Mouse (Mus musculus) midbrain, embryonic 12.5 days (tissue): ENCODE results near the gene Cryzl2. TPM values are rescaled to one million over a fixed set of nuclear protein-coding genes. Genes with fewer than 3 reads are reported as not detected.

Source experiments
- ATAC-seq: fragments of 200-750 bp; cut with Nextera tagmentation; 2 replicates; pipeline ENCODE4 v1.8.0; 2017; ENCODE audit warnings: low read depth, moderate TSS enrichment, moderate library complexity; ENCODE audit not compliant: low FRiP score
- H3K27ac ChIP-seq: fragments of 300-500 bp; sonication (generic); replicated peaks from 2 replicates; pipeline ENCODE4 v1.5.1; 2016; ENCODE audit warnings: mild to moderate bottlenecking
- H3K27me3 ChIP-seq: fragments of 300-500 bp; sonication (generic); 2 replicates; pipeline ENCODE4 v1.6.1; 2016; ENCODE audit warnings: mild to moderate bottlenecking
- H3K36me3 ChIP-seq: fragments of 300-500 bp; sonication (generic); 2 replicates; pipeline ENCODE4 v1.6.1; 2016
- H3K4me1 ChIP-seq: fragments of 300-500 bp; sonication (generic); 2 replicates; pipeline ENCODE4 v1.6.1; 2016
- H3K4me2 ChIP-seq: fragments of 300-500 bp; sonication (generic); replicated peaks from 2 replicates; pipeline ENCODE4 v1.6.1; 2016; ENCODE audit warnings: mild to moderate bottlenecking, moderate library complexity
- H3K4me3 ChIP-seq: fragments of 300-500 bp; sonication (generic); 2 replicates; pipeline ENCODE4 v1.5.1; 2016; ENCODE audit warnings: mild to moderate bottlenecking
- H3K9ac ChIP-seq: fragments of 300-500 bp; sonication (generic); replicated peaks from 2 replicates; pipeline ENCODE4 v1.6.1; 2016; ENCODE audit warnings: mild to moderate bottlenecking, moderate library complexity
- H3K9me3 ChIP-seq: fragments of 300-500 bp; sonication (generic); 2 replicates; pipeline ENCODE4 v1.6.1; 2016; ENCODE audit warnings: mild to moderate bottlenecking
- WGBS: fragments of 180-500 bp; shearing (Covaris S2); methylation state at CpG from one replicate; pipeline ENCODE4 v1.1.7; 2016; 5-methylcytosine and 5-hydroxymethylcytosine counted together
- polyA plus RNA-seq: library from polyadenylated mRNA; unstranded; fragments of >200 nt; fragmentation: Nextera tagmentation; extraction: Ambion mirVana; gene quantifications from 2 replicates; pipeline ENCODE4 v1.2.1, GENCODE M21; 2016

The Cryzl2 gene
- 7.5 and 8.2 TPM in 2 replicates for polyA plus RNA-seq

DNA sequence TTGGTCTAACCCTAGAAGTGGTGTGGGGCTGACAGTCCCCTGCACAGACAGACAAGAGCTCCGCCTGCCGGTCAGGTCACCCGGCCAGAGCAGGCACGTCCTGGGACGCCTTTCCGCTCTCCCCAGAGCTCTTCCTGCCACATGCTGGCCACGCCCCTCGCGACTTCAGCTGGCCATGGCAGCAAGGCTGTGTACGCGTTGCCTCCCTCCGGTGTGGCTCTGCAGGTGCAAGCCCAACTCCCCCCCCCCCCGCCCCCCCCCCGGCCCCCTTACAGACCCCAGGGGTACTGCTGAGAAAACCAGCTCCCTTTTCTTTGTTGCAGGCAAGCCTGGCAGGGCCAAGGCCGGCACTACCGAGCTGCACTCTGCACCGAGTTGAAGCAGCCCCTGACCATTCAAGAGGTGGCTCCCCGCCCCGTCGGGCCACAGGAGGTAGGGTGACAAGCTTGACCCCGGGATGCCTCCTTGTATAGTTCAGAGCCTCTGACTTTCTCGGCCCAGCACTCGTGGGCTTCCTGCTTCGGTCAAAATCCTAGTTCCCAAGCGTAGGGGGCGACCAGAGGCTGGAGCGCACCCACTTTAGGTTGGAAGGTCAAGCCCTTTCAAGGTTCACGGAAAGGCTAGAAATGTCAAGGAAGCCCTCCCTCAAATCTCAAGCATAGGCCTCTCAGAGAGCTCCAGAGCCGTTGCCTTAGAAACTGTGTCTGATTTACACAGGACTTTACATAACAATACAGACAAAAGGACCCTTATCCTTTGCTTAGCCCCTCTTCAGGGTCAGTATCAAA lies at the start of gene Cryzl2:
Gene Cryzl2 (plus strand): TSS at position 157 of the 788 bp plus-strand sequence.
- ATAC-seq, result peak; percentile 84

DNA sequence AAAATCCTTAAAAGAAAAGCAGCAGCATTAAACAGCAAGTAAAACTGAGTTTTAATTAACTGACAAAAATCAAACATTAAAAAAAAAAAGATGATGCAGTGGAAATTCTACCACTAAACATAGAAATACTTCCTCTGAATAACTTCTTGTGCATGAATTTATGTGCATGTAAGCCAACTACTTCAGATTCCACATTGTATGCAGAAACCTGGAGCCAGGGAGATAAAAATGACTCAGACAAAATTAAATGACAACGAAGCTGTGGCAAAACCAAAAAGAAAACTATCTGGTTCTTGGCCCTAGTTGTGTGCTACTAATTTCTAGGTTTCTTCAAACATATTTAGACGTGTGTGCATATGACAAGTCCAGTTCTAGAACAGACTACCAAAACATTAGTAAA lies 48.7 kb upstream of the Cryzl2 start:
- H3K4me2 ChIP-seq, result peak overlapping the region; percentile 70
- no peaks in the 10 kb centered on the region for H3K27me3 ChIP-seq
- 88% methylated on average over 2 of the region's 2 CpGs for WGBS
- no peak overlapping the region for H3K27ac ChIP-seq
- H3K9me3 ChIP-seq, result no peaks in the 10 kb centered on the region
- peaks cover 19% of the 10 kb centered on the region for H3K4me1 ChIP-seq
- no peak overlapping the region for H3K4me3 ChIP-seq
- no peaks in the 10 kb centered on the region for H3K36me3 ChIP-seq
- H3K9ac ChIP-seq, result no peak overlapping the region
- no peak for ATAC-seq

More for the DNA sequence above, at the start of gene Cryzl2:
- H3K36me3 ChIP-seq, result no peaks in the 10 kb centered on the region
- peaks cover 6% of the 10 kb centered on the region; the same call in 1 of the 2 replicates for H3K27me3 ChIP-seq
- peak within 1 kb of the TSS; percentile 49; the same call in 1 of the 2 replicates for H3K9ac ChIP-seq
- H3K4me3 ChIP-seq, result peak within 1 kb of the TSS; percentile 39
- H3K27ac ChIP-seq, result peak within 1 kb of the TSS; percentile 73
- H3K9me3 ChIP-seq, result no peaks in the 10 kb centered on the region
- peaks cover 20% of the 10 kb centered on the region for H3K4me1 ChIP-seq
- H3K4me2 ChIP-seq, result peak within 1 kb of the TSS; percentile 58
- WGBS, result 2% methylated on average over 27 of the region's 29 CpGs

GRCm38 (mm10) chr1:157410937-157411336 lies 47.4 kb upstream of the Cryzl2 start:
- H3K4me3 ChIP-seq, result peak overlapping the region; percentile 98
- H3K9me3 ChIP-seq, result no peaks in the 10 kb centered on the region
- H3K36me3 ChIP-seq, result no peaks in the 10 kb centered on the region
- WGBS, result 10% methylated on average over 8 of the region's 8 CpGs
- peaks cover 19% of the 10 kb centered on the region for H3K4me1 ChIP-seq
- peak overlapping the region; percentile 87 for H3K9ac ChIP-seq
- peak overlapping the region; percentile 70 for H3K4me2 ChIP-seq
- H3K27ac ChIP-seq, result no peak overlapping the region
- no peaks in the 10 kb centered on the region for H3K27me3 ChIP-seq
- ATAC-seq, result no peak

GRCm38 (mm10) chr1:157411341-157411710 lies 47.1 kb upstream of the Cryzl2 start:
- Histone ChIP-seq H3K27ac (peak overlapping the region; percentile 99), H3K4me1 (peaks cover 19% of the 10 kb centered on the region), H3K27me3 (no peaks in the 10 kb centered on the region), H3K36me3 (no peaks in the 10 kb centered on the region), H3K9ac (peak overlapping the region; percentile 87), H3K4me2 (peak overlapping the region; percentile 70), H3K9me3 (no peaks in the 10 kb centered on the region), H3K4me3 (peak overlapping the region; percentile 98)
- WGBS, result 1% methylated on average over 4 of the region's 4 CpGs
- no peak for ATAC-seq

DNA sequence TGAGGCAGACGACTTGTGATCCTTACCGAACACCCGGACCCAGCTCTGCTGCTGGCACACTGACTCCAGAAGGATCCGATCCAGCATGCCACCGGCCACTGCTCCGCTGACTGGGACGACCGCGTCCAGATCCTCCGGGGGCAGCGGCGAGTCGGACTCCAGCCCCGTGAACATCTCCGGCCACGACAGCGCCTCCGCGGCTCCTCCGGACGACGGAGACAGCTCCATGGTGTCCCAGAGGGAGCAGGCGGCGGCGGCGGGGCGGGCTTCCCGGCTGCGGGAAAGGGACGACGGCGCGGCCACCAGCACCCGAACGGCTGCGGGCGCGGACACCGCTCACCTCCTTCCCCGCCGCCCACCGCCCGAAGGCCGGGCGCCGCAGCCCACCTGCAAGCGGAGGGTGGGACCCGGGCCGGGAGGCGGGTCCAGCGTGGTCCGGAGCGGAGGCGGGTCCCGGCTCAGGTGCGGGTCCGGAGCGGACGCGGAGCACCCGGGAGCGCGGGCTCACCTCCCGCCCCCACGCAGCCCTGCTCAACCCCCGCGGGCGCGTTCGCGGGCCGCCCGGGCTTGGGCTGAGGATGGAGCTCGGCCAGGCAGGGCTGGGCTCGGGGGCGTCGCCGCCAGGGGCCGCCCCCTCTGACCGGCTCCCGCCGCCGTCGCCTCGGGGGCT lies 46.5 kb upstream of the Cryzl2 start:
- Histone ChIP-seq H3K27me3 (no peaks in the 10 kb centered on the region), H3K27ac (peak overlapping the region; percentile 99), H3K36me3 (no peaks in the 10 kb centered on the region), H3K4me2 (peak overlapping the region; percentile 70), H3K4me3 (peak overlapping the region; percentile 98), H3K4me1 (peaks cover 19% of the 10 kb centered on the region), H3K9me3 (no peaks in the 10 kb centered on the region), H3K9ac (peak overlapping the region; percentile 87)
- peak; percentile 93 for ATAC-seq
- 1% methylated on average over 75 of the region's 85 CpGs for WGBS

GRCm38 (mm10) chr1:157412454-157413369 lies 45.7 kb upstream of the Cryzl2 start, which contains the start of gene Rasal2:
Rasal2 (minus strand) TSS chr1:157412595.
- Histone ChIP-seq H3K27ac (peak within 1 kb of the TSS; percentile 99), H3K4me1 (peaks cover 23% of the 10 kb centered on the region), H3K4me2 (peak within 1 kb of the TSS; percentile 70), H3K9me3 (no peaks in the 10 kb centered on the region), H3K36me3 (no peaks in the 10 kb centered on the region), H3K4me3 (peak within 1 kb of the TSS; percentile 98), H3K27me3 (no peaks in the 10 kb centered on the region), H3K9ac (peak within 1 kb of the TSS; percentile 87)
- ATAC-seq, result peak; percentile 97
- 1% methylated on average over 62 of the region's 62 CpGs for WGBS

DNA sequence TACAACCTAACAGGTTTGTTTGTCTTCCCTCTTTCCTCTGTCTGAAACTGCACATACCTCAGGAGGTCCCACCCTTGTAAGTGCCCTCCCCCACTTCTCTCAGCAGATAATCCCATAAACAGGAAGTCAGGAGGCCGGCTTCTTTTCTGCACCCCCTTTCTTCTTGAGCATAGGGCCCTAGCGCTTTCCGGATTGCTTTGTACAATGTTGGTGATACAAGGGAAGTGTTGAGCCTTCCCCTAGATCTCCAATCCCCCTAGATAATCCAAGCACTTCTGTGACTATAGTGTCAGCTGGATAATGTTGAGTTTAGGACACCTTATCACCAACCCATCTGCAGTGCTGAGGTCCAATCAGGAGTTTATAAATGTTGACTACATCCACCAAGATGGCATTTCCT lies 42.6 kb upstream of the Cryzl2 start:
- no peak for ATAC-seq
- H3K9ac ChIP-seq, result no peak overlapping the region
- H3K27ac ChIP-seq, result no peak overlapping the region
- H3K27me3 ChIP-seq, result no peaks in the 10 kb centered on the region
- peaks cover 22% of the 10 kb centered on the region for H3K4me1 ChIP-seq
- H3K4me3 ChIP-seq, result no peak overlapping the region
- H3K36me3 ChIP-seq, result peaks cover 12% of the 10 kb centered on the region
- H3K4me2 ChIP-seq, result no peak overlapping the region
- 79% methylated on average over 3 of the region's 3 CpGs for WGBS
- H3K9me3 ChIP-seq, result no peaks in the 10 kb centered on the region

DNA sequence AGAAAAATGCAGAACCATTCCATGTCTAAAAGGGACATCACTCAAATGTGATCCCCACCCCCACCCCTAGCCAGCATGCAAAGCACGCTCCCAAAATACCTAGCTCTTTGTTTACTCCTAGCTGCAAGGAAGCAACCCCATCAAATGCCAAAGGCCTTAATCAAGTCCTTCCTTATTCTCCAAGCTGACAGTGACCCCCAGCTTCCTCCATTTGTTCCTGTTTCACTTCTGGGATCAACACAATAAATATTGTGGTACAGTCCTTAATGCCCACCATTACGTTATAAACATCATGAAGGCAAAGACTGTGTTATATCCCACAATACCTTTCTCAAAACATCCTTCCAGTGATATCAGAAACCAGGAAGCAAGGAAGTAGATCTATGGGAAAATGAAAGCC lies 41.7 kb upstream of the Cryzl2 start:
- peaks cover 12% of the 10 kb centered on the region for H3K36me3 ChIP-seq
- H3K4me2 ChIP-seq, result no peak overlapping the region
- no peak overlapping the region for H3K9ac ChIP-seq
- 92% methylated on average over 2 of the region's 2 CpGs for WGBS
- H3K4me3 ChIP-seq, result no peak overlapping the region
- no peak overlapping the region for H3K27ac ChIP-seq
- no peaks in the 10 kb centered on the region for H3K9me3 ChIP-seq
- ATAC-seq, result no peak
- H3K4me1 ChIP-seq, result peaks cover 17% of the 10 kb centered on the region
- no peaks in the 10 kb centered on the region for H3K27me3 ChIP-seq

DNA sequence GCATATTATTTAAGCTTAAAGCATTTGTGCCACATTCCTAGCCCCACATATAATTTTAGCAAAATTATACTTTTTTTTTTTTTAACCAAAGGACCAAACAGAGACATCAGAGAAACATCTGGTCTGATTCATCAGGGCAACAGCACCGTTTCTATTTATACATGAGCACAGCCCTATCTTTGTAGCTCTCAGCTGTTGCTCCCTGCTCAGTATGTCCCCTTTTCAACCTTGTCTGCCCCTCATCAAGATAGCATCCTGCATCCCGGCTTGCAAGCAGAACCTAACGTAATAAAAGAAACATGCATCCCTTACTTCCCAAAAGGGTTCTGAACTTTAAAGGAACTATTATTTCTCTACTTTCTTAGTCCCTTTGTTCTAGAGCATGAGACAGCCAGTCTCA lies 41.0 kb upstream of the Cryzl2 start:
- H3K27me3 ChIP-seq, result no peaks in the 10 kb centered on the region
- 75% methylated on average over 3 of the region's 3 CpGs for WGBS
- no peak overlapping the region for H3K4me2 ChIP-seq
- no peak overlapping the region for H3K27ac ChIP-seq
- H3K4me1 ChIP-seq, result peaks cover 17% of the 10 kb centered on the region
- H3K9ac ChIP-seq, result no peak overlapping the region
- ATAC-seq, result no peak
- no peaks in the 10 kb centered on the region for H3K9me3 ChIP-seq
- peaks cover 12% of the 10 kb centered on the region for H3K36me3 ChIP-seq
- H3K4me3 ChIP-seq, result no peak overlapping the region

- H3K9ac ChIP-seq, result no peak overlapping the region
- ATAC-seq, result no peak
- no peak overlapping the region for H3K27ac ChIP-seq
- H3K36me3 ChIP-seq, result peaks cover 12% of the 10 kb centered on the region
- H3K9me3 ChIP-seq, result no peaks in the 10 kb centered on the region
- 35% methylated on average over 7 of the region's 7 CpGs for WGBS
- no peaks in the 10 kb centered on the region for H3K27me3 ChIP-seq
- H3K4me2 ChIP-seq, result no peak overlapping the region
- peaks cover 17% of the 10 kb centered on the region for H3K4me1 ChIP-seq
- H3K4me3 ChIP-seq, result no peak overlapping the region
Measured at GRCm38 (mm10) chr1:157417861-157418260, 40.5 kb upstream of the Cryzl2 start.

DNA sequence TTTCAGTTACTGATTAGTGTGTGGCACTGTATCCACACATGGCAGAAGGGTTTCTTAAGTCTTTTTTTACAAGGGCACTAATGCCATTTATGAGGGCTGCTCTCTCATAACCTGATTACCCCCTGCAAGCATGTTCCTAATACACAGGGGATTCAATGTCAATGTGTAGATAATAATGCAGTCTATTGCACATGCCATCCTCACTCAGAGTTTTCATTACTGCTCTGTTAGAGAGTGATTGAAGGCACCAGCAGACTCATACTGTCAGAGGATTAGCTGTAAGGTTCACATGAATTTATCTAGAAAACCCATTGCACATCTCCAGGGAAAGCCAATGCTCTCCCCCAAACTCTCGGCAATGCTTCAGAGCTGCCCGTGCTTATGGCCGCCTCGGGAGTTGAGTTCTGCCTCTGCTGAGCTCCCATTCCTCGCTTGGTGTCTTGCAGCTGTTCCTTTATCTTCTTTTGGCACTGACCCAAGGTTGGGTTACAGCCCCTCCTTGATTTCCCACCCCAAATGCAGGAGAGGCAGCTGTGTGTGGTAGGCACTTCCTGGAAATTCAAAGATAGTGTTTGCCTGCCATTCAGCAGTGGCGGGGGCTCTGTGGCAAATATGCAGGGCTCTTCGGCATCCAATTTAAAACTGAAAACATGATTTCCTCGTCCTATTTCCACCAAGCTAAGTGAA lies 32.5 kb upstream of the Cryzl2 start:
- H3K4me3 ChIP-seq, result no peak overlapping the region
- H3K27me3 ChIP-seq, result no peaks in the 10 kb centered on the region
- no peak overlapping the region for H3K9ac ChIP-seq
- no peaks in the 10 kb centered on the region for H3K36me3 ChIP-seq
- no peak overlapping the region for H3K27ac ChIP-seq
- H3K4me2 ChIP-seq, result no peak overlapping the region
- no peaks in the 10 kb centered on the region for H3K9me3 ChIP-seq
- ATAC-seq, result peak; percentile 56; the same call in 1 of the 2 replicates
- 53% methylated on average over 8 of the region's 8 CpGs for WGBS
- 0 out of 2 replicates have a peak, but pooled peaks cover 4% of the 10 kb centered on the region for H3K4me1 ChIP-seq
